Mouse (Mus musculus): ENCODE data around the gene Gm21764. TPM values are rescaled to one million over a fixed set of nuclear protein-coding genes. Genes with fewer than 3 reads are reported as not detected.
"Not testable (repeated sequence)": the region's sequence is repeated elsewhere in the genome, so short reads cannot be mapped to it uniquely, and the experiment has no call there.

The Gm21764 gene
- polyA plus RNA-seq (2015; fragmentation: Nextera tagmentation; extraction: Ambion mirVana), result not detected in 2 replicates

DNA sequence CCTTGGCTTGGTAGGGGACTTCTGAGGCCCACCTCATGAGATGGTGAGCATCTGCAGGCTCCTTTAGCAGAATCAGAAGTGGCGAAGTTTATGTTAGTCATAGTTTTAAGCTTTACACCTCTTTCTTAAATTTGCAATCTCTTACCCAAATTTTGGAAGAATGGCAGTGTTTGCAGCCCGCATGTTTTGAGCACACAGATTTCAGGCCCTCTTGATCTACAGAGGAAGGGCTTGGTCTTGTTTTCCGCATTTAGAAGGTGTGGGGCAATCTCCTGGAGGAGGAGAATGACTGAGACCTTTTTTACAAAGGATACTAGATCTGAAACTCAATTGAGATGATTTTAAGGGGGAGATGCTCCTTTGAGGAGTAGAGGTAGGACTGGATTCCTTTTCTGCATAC, at the start of gene Gm21764:
TSS of gene Gm21764 (minus strand) at position 101 of the 400 bp plus-strand sequence.
- not testable (repeated sequence) for H3K4me2 ChIP-seq (ENCODE audit: low read depth, low read length); ATAC-seq
- WGBS, result no CpG with 5 or more reads among the region's 3 CpGs

GRCm38 (mm10) chrY:18088816-18089215, 27.2 kb upstream of the Gm21764 start, which contains the start of gene Ssty1:
Ssty1 (plus strand) TSS chrY:18089116.
- H3K9ac ChIP-seq (ENCODE audit: low read depth, low read length), result not testable (repeated sequence)

More for the DNA sequence above, at the start of gene Gm21764:
- H3K9me3 ChIP-seq (ENCODE audit: control insufficient read depth, low read length); H3K9ac ChIP-seq (ENCODE audit: low read depth, low read length); H3K27me3 ChIP-seq (replicated peaks; ENCODE audit: control insufficient read depth, insufficient read depth, low read length); H3K4me3 ChIP-seq (ENCODE audit: low read length); H3K27ac ChIP-seq (ENCODE audit: low read length); H3K36me3 ChIP-seq (ENCODE audit: control insufficient read depth, insufficient read depth, low read length); H3K4me1 ChIP-seq (ENCODE audit: control insufficient read depth, insufficient read depth, low read length): not testable (repeated sequence)

More at GRCm38 (mm10) chrY:18088816-18089215, 27.2 kb upstream of the Gm21764 start, which contains the start of gene Ssty1:
- ATAC-seq; H3K4me3 ChIP-seq (ENCODE audit: low read length); H3K27ac ChIP-seq (ENCODE audit: low read length); H3K4me1 ChIP-seq (ENCODE audit: control insufficient read depth, insufficient read depth, low read length); H3K27me3 ChIP-seq (replicated peaks; ENCODE audit: control insufficient read depth, insufficient read depth, low read length); H3K36me3 ChIP-seq (ENCODE audit: control insufficient read depth, insufficient read depth, low read length); H3K9me3 ChIP-seq (ENCODE audit: control insufficient read depth, low read length); H3K4me2 ChIP-seq (ENCODE audit: low read depth, low read length): not testable (repeated sequence)

Other genes with a start within 250 kb of the Gm21764 start
- gene Gm21904, start 215.5 kb downstream of the Gm21764 start, polyA plus RNA-seq (2015; fragmentation: Nextera tagmentation; extraction: Ambion mirVana), result not detected in 2 replicates
- gene Gm20772, start 187.1 kb downstream of the Gm21764 start, polyA plus RNA-seq (2015; fragmentation: Nextera tagmentation; extraction: Ambion mirVana), result not detected in 2 replicates
- not detected in 2 replicates for gene Gm20831, start 187.1 kb downstream of the Gm21764 start, polyA plus RNA-seq (2015; fragmentation: Nextera tagmentation; extraction: Ambion mirVana)
- not detected in 2 replicates for gene Srsy, start 124.5 kb downstream of the Gm21764 start, polyA plus RNA-seq (2015; fragmentation: Nextera tagmentation; extraction: Ambion mirVana)
- not detected in 2 replicates for gene Ssty1, start 27.3 kb upstream of the Gm21764 start, polyA plus RNA-seq (2015; fragmentation: Nextera tagmentation; extraction: Ambion mirVana)

All from intestine, embryonic 16.5 days (tissue).